Mouse (Mus musculus): ENCODE results near the gene Ist1.

- no peak for TF ChIP-seq CTCF (IDR thresholded peaks at IDR 0.05; ENCODE audit: low read depth)
- TF ChIP-seq EP300 (optimal IDR thresholded peaks at IDR 0.05) = no peak
These were observed 38.0 kb upstream of the Ist1 start for GRCm38 (mm10) chr8:109731012-109731411.
